ENCODE assay signal across 12 mouse cellular contexts in the genomic region with DNA sequence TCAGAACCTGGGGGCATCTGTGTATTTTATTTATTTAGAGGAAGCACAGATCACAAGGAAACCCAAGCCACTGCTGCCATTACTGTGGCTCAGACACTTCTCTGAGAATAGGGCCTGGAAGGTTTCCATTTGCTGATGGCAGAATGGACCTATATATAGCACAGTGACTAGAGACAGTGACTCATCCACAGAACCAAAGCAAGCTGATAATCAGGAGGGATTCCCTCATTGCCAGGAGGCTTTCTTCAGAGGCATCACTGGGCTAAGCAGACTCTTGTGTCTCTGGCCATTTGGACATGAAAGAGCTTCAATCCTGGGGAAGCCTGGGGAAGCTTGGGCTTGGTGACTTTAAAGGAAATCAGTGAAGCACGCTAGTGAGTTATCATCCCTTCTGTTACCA.
DNase-seq lines count a peak whose midpoint lies in the region; ATAC-seq lines count a peak whose summit lies in the region.
"Had no signal": no experiment of that assay in that cellular context is flagged by ENCODE, and none has a peak within 500 bp of the region (broad histone marks: within the 10 kb centered on the region; RNA-seq: fewer than 3 reads in every experiment).

No protein-coding gene starts in this region.

- H3K4me1 ChIP-seq in embryonic facial prominence, embryonic 14.5 days (ENCODE audit: control insufficient read depth, insufficient read depth, low read length): 0 out of 2 replicates have a peak, but pooled peaks cover 4% of the 10 kb centered on the region
- peaks cover 25% of the 10 kb centered on the region for H3K4me1 ChIP-seq in embryonic facial prominence, embryonic 10.5 days
- H3K4me1 ChIP-seq: stomach, embryonic 15.5 days had no signal

- ATAC-seq in embryonic facial prominence, embryonic 14.5 days (ENCODE audit: low read depth): no peak
- no peak for ATAC-seq in monocyte, adult 5-6 weeks (replicated peaks; ENCODE audit: insufficient number of reproducible peaks, low FRiP score, low TSS enrichment, poor library complexity, severe bottlenecking)
- ATAC-seq: forebrain, embryonic 16.5 days had no signal

- DNase-seq in embryonic facial prominence, embryonic 14.5 days (ENCODE audit: low spot score): peak; percentile 19
- no peak for DNase-seq in embryonic facial prominence, embryonic 10.5 days (ENCODE audit: low spot score)
- peak; percentile 59 for DNase-seq in right cerebral cortex, adult 18-20 months
- no peak for DNase-seq in right cerebral cortex, postnatal 4 days
- DNase-seq in heart, postnatal 10 days: peak; percentile 31 to 43
- no peak for DNase-seq in thymus, adult 18-20 months
- no peak for DNase-seq in kidney, adult 9 months

- H3K9ac ChIP-seq in embryonic facial prominence, embryonic 14.5 days (ENCODE audit: low read depth, low read length): no peak overlapping the region
- H3K9ac ChIP-seq: liver, embryonic 14.5 days; stomach, embryonic 15.5 days had no signal

- H3K27me3 ChIP-seq in embryonic facial prominence, embryonic 14.5 days (replicated peaks; ENCODE audit: control insufficient read depth, insufficient read depth, low read length): no peaks in the 10 kb centered on the region
- no peaks in the 10 kb centered on the region for H3K27me3 ChIP-seq in embryonic facial prominence, embryonic 10.5 days (replicated peaks; ENCODE audit: low read depth, poor library complexity, severe bottlenecking)
- H3K27me3 ChIP-seq: stomach, embryonic 15.5 days had no signal

- 46% methylated on average over 1 of the region's 1 CpGs for WGBS in embryonic facial prominence, embryonic 14.5 days
- 52% methylated on average over 1 of the region's 1 CpGs for WGBS in embryonic facial prominence, embryonic 10.5 days

- no peaks in the 10 kb centered on the region for H3K36me3 ChIP-seq in embryonic facial prominence, embryonic 14.5 days (ENCODE audit: control insufficient read depth, insufficient read depth, low read length)
- no peaks in the 10 kb centered on the region for H3K36me3 ChIP-seq in embryonic facial prominence, embryonic 10.5 days (replicated peaks)
- H3K36me3 ChIP-seq: midbrain, embryonic 10.5 days; stomach, embryonic 15.5 days had no signal

- intact Hi-C loops in heart, postnatal 10 days (cut with DNase I): no loop called here

- H3K4me2 ChIP-seq in embryonic facial prominence, embryonic 14.5 days (ENCODE audit: low read depth, low read length): no peak overlapping the region
- H3K4me2 ChIP-seq: stomach, embryonic 15.5 days had no signal

- no peaks in the 10 kb centered on the region for H3K9me3 ChIP-seq in embryonic facial prominence, embryonic 14.5 days (ENCODE audit: control insufficient read depth, low read length)
- H3K9me3 ChIP-seq in embryonic facial prominence, embryonic 10.5 days: no peaks in the 10 kb centered on the region
- H3K9me3 ChIP-seq: midbrain, embryonic 10.5 days; stomach, embryonic 15.5 days had no signal

- no peak overlapping the region for H3K4me3 ChIP-seq in embryonic facial prominence, embryonic 14.5 days (ENCODE audit: low read depth, low read length)
- H3K4me3 ChIP-seq in embryonic facial prominence, embryonic 10.5 days: no peak overlapping the region
- H3K4me3 ChIP-seq: midbrain, embryonic 10.5 days; stomach, embryonic 15.5 days had no signal

- H3K27ac ChIP-seq in embryonic facial prominence, embryonic 14.5 days (replicated peaks; ENCODE audit: low read depth, low read length): no peak overlapping the region
- H3K27ac ChIP-seq in embryonic facial prominence, embryonic 10.5 days (replicated peaks): no peak overlapping the region
- H3K27ac ChIP-seq: liver, embryonic 14.5 days; midbrain, embryonic 10.5 days; stomach, embryonic 15.5 days had no signal

Comparison
In these comparisons a context has a peak if more than half of its experiments do, and no peak if none do; other contexts are left out.
1. DNase-seq: peak in embryonic facial prominence, embryonic 14.5 days (single experiment), right cerebral cortex, adult 18-20 months (single experiment) and heart, postnatal 10 days (2 of 2); none in embryonic facial prominence, embryonic 10.5 days (single experiment), right cerebral cortex, postnatal 4 days (single experiment), thymus, adult 18-20 months (0 of 2) and kidney, adult 9 months (single experiment).